Mouse (Mus musculus): Measurements from ENCODE around the gene Supt5. TPM values are rescaled to one million over a fixed set of nuclear protein-coding genes. Genes with fewer than 3 reads are reported as not detected.

Gene Supt5
- polyA plus RNA-seq, 1 experiment from 2014 or later, result 70.5 TPM

DNA sequence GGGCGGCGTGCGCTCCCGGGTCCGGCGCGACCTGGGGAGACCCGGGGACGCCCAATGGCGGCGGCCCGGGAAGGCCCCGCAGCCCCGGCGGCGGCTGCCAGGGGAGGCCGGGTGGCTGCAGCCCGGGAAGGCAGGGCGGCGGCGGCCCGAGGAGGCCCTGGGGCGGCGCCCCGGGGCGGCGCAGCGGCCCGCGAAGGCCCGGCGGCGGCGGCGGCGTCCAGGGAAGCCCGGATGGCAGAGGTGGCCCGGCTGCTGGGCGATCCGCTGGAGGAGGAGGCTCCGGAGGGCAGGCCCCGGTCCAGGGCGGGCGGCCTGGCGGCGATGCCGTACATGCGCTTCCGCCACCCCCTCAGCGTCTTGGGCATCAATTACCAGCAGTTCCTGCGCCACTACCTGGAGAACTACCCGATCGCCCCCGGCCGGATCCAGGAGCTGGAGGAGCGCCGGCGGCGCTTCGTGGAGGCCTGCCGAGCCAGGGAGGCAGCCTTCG is 70.5 kb downstream of the Supt5 start:
- H3K9me3 ChIP-seq (ENCODE audit: control insufficient read depth, low read length), result no peaks in the 10 kb centered on the region
- H3K4me2 ChIP-seq (ENCODE audit: low read depth, low read length), result peak overlapping the region; percentile 70
- under 1% methylated on average over 17 of the region's 62 CpGs for WGBS
- peak overlapping the region; percentile 90 for H3K27ac ChIP-seq (replicated peaks; ENCODE audit: low read depth, low read length)
- H3K27me3 ChIP-seq (replicated peaks; ENCODE audit: control insufficient read depth, insufficient read depth, low read length), result no peaks in the 10 kb centered on the region
- peak; percentile 82 for ATAC-seq (ENCODE audit: low read depth)
- peak overlapping the region; percentile 96 for H3K9ac ChIP-seq (ENCODE audit: low read depth, low read length)
- peak overlapping the region; percentile 81 for H3K4me3 ChIP-seq (ENCODE audit: low read depth, low read length)
- H3K36me3 ChIP-seq (ENCODE audit: control insufficient read depth, insufficient read depth, low read length), result peaks cover 25% of the 10 kb centered on the region
- no peaks in the 10 kb centered on the region for H3K4me1 ChIP-seq (ENCODE audit: control insufficient read depth, insufficient read depth, low read length)
- peak; percentile 54 for DNase-seq (ENCODE audit: low spot score)

- 11% methylated on average over 25 of the region's 57 CpGs for WGBS
- DNase-seq (ENCODE audit: low spot score) (peak; percentile 96), ATAC-seq (ENCODE audit: low read depth) (peak; percentile 94)
- Histone ChIP-seq H3K4me1 (ENCODE audit: control insufficient read depth, insufficient read depth, low read length) (no peaks in the 10 kb centered on the region), H3K9me3 (ENCODE audit: control insufficient read depth, low read length) (no peaks in the 10 kb centered on the region), H3K4me2 (ENCODE audit: low read depth, low read length) (peak within 1 kb of the TSS; percentile 70), H3K36me3 (ENCODE audit: control insufficient read depth, insufficient read depth, low read length) (peaks cover 18% of the 10 kb centered on the region), H3K9ac (ENCODE audit: low read depth, low read length) (peak within 1 kb of the TSS; percentile 96), H3K27ac (replicated peaks; ENCODE audit: low read depth, low read length) (peak within 1 kb of the TSS; percentile 90), H3K27me3 (replicated peaks; ENCODE audit: control insufficient read depth, insufficient read depth, low read length) (no peaks in the 10 kb centered on the region), H3K4me3 (ENCODE audit: low read depth, low read length) (peak within 1 kb of the TSS; percentile 81)
Observed at GRCm38 (mm10) chr7:28267129-28268041, 71.2 kb downstream of the Supt5 start, which contains the start of gene Eid2. Gene Eid2 (plus strand): TSS chr7:28267881.

DNA sequence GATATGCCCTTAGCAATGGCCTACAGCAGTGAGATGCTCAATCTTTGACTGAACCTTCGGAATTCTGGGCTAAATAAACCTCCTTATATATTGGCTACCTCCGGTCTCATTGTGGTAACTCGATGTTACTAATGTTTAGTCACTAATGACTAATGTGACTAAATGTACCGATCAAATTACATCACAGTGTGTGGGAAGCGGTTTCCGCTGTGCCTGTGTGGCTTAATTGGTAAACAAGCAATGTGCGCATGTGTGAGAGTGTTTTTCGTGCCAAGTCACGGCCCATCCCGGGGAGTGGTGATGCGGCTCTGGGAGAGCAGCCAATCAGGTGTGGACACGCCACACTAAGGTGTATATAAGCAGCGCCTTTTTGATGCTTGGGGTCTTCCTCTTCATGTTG is 73.2 kb downstream of the Supt5 start:
- no peak overlapping the region for H3K27ac ChIP-seq (replicated peaks; ENCODE audit: low read depth, low read length)
- WGBS, result 88% methylated on average over 13 of the region's 13 CpGs
- DNase-seq (ENCODE audit: low spot score), result no peak
- ATAC-seq (ENCODE audit: low read depth), result no peak
- H3K27me3 ChIP-seq (replicated peaks; ENCODE audit: control insufficient read depth, insufficient read depth, low read length), result no peaks in the 10 kb centered on the region
- H3K4me3 ChIP-seq (ENCODE audit: low read depth, low read length), result no peak overlapping the region
- no peaks in the 10 kb centered on the region for H3K9me3 ChIP-seq (ENCODE audit: control insufficient read depth, low read length)
- peaks cover 8% of the 10 kb centered on the region for H3K36me3 ChIP-seq (ENCODE audit: control insufficient read depth, insufficient read depth, low read length)
- no peak overlapping the region for H3K4me2 ChIP-seq (ENCODE audit: low read depth, low read length)
- no peaks in the 10 kb centered on the region for H3K4me1 ChIP-seq (ENCODE audit: control insufficient read depth, insufficient read depth, low read length)
- no peak overlapping the region for H3K9ac ChIP-seq (ENCODE audit: low read depth, low read length)

Other genes starting within 250 kb of the Supt5 start
- gene 9530053A07Rik, start 209.3 kb downstream of the Supt5 start, polyA plus RNA-seq (2014; fragmentation: Nextera tagmentation; extraction: Ambion mirVana), result 0.01 TPM in 1 of 2 replicates, not detected in the other
- 42.4 and 46.5 TPM in 2 replicates for gene Fbl, start 169.0 kb downstream of the Supt5 start, polyA plus RNA-seq (2014; fragmentation: Nextera tagmentation; extraction: Ambion mirVana)
- gene Dyrk1b, start 159.3 kb downstream of the Supt5 start, polyA plus RNA-seq (2014; fragmentation: Nextera tagmentation; extraction: Ambion mirVana), result 12.2 and 13.5 TPM in 2 replicates
- gene Eid2, start 70.9 kb downstream of the Supt5 start, polyA plus RNA-seq (2014; fragmentation: Nextera tagmentation; extraction: Ambion mirVana), result 4.9 and 6.3 TPM in 2 replicates
- 13.4 TPM in 2 replicates for gene Eid2b, start 61.0 kb downstream of the Supt5 start, polyA plus RNA-seq (2014; fragmentation: Nextera tagmentation; extraction: Ambion mirVana)
- 0.42 TPM in 1 of 2 replicates, not detected in the other for gene Selenov, start 47.6 kb downstream of the Supt5 start, polyA plus RNA-seq (2014; fragmentation: Nextera tagmentation; extraction: Ambion mirVana)
- gene Dll3, start 36.5 kb downstream of the Supt5 start, polyA plus RNA-seq (2014; fragmentation: Nextera tagmentation; extraction: Ambion mirVana), result 0.90 and 2.1 TPM in 2 replicates
- gene Timm50, start 26.7 kb downstream of the Supt5 start, polyA plus RNA-seq (2014; fragmentation: Nextera tagmentation; extraction: Ambion mirVana), result 124 and 134 TPM in 2 replicates
- gene Rps16, start 11.9 kb upstream of the Supt5 start, polyA plus RNA-seq (2014; fragmentation: Nextera tagmentation; extraction: Ambion mirVana), result 1,196 and 1,252 TPM in 2 replicates
- 41.1 and 51.3 TPM in 2 replicates for gene Plekhg2, start 33.9 kb upstream of the Supt5 start, polyA plus RNA-seq (2014; fragmentation: Nextera tagmentation; extraction: Ambion mirVana)
- 13.5 and 14.4 TPM in 2 replicates for gene Zfp36, start 41.5 kb upstream of the Supt5 start, polyA plus RNA-seq (2014; fragmentation: Nextera tagmentation; extraction: Ambion mirVana)
- gene Med29, start 54.0 kb upstream of the Supt5 start, polyA plus RNA-seq (2014; fragmentation: Nextera tagmentation; extraction: Ambion mirVana), result 44.1 and 48.2 TPM in 2 replicates
- gene Paf1, start 54.2 kb upstream of the Supt5 start, polyA plus RNA-seq (2014; fragmentation: Nextera tagmentation; extraction: Ambion mirVana), result 52.1 and 54.1 TPM in 2 replicates
- 14.7 and 20.4 TPM in 2 replicates for gene Gmfg, start 98.7 kb upstream of the Supt5 start, polyA plus RNA-seq (2014; fragmentation: Nextera tagmentation; extraction: Ambion mirVana)
- gene Lrfn1, start 113.2 kb upstream of the Supt5 start, polyA plus RNA-seq (2014; fragmentation: Nextera tagmentation; extraction: Ambion mirVana), result 4.0 and 6.7 TPM in 2 replicates
- gene Ifnl2, start 171.7 kb upstream of the Supt5 start, polyA plus RNA-seq (2014; fragmentation: Nextera tagmentation; extraction: Ambion mirVana), result not detected in 2 replicates
- gene Ifnl3, start 184.1 kb upstream of the Supt5 start, polyA plus RNA-seq (2014; fragmentation: Nextera tagmentation; extraction: Ambion mirVana), result not detected in 2 replicates
- gene Sycn, start 202.1 kb upstream of the Supt5 start, polyA plus RNA-seq (2014; fragmentation: Nextera tagmentation; extraction: Ambion mirVana), result not detected in 2 replicates
- 0.17 and 0.43 TPM in 2 replicates for gene Nccrp1, start 208.5 kb upstream of the Supt5 start, polyA plus RNA-seq (2014; fragmentation: Nextera tagmentation; extraction: Ambion mirVana)

Data from embryonic facial prominence, embryonic 14.5 days (tissue).